Mouse (Mus musculus): Measurements from ENCODE around the gene Ccin.

- TF ChIP-seq CTCF (conservative IDR thresholded peaks at IDR 0.05 in 1 of 2, IDR thresholded peaks at IDR 0.05 in 1 of 2; ENCODE audit: low read depth in 2 of 2, low read length in 2 of 2) = no peak
- no peak for TF ChIP-seq USF1 (IDR thresholded peaks at IDR 0.05; ENCODE audit: low read depth, low read length)
- no peak for TF ChIP-seq POLR2A (IDR thresholded peaks at IDR 0.05; ENCODE audit: low read depth, low read length)
- TF ChIP-seq ZC3H11A (IDR thresholded peaks at IDR 0.05; ENCODE audit: low read depth, low read length) = no peak
- TF ChIP-seq JUN (IDR thresholded peaks at IDR 0.05; ENCODE audit: insufficient read depth, low read depth, low read length) = no peak
- no peak for TF ChIP-seq POLR2AphosphoS2 (IDR thresholded peaks at IDR 0.05; ENCODE audit: low read depth, low read length)
These were observed 46.3 kb upstream of the Ccin start for GRCm38 (mm10) chr4:43936749-43937674.
